Mouse (Mus musculus): ENCODE measurements at regions not wholly inside any gene's neighbourhood (a gene's known extent, or its start where the extent isn't known, plus 50 kb on each side); places are given as distances from the start of the nearest gene placed in this dataset.

DNA sequence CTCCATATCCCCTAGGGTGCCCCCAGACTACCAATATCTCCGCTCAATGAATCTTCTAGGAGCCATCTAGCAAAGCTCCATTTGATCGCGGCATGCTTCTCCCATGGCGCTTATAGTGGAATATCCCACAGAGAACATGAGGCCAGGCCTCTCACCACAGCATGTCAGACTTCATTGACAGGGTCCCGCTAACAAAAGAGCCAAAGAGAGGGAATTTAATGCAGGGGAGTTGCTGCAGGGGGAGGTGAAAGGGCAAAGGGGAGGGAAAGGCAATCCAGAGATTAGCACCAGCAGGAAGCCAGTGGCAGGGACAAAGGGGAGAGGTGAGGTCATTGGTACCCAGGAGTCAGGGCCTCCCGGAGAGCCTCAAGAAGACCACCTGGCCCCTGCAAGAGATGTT lies 424.0 kb upstream of the Smim15 start:
- TF ChIP-seq POLR2A (IDR thresholded peaks at IDR 0.05; ENCODE audit: borderline replicate concordance, insufficient read depth, low read length) (no peak), CTCF (IDR thresholded peaks at IDR 0.05; ENCODE audit: borderline replicate concordance, insufficient read depth, low read depth, low read length) (no peak)

Data from cerebellum, adult 2 months (tissue).